Mouse (Mus musculus) thymus, adult 2 months (tissue): Measurements from ENCODE around the gene Mzt1.

Experiments
- CTCF ChIP-seq: fragments of 200-500 bp; IDR thresholded peaks from 2 replicates; pipeline ENCODE4 v1.5.1; 2012; ENCODE audit warnings: mild to moderate bottlenecking, control low read depth, low read length, moderate library complexity, borderline replicate concordance; ENCODE audit not compliant: control insufficient read depth, poor library complexity, insufficient read depth; ENCODE audit errors: extremely low read depth
- POLR2A ChIP-seq: fragments of 200-500 bp; IDR thresholded peaks from 2 replicates; pipeline ENCODE4 v1.6.1; 2012; ENCODE audit warnings: mild to moderate bottlenecking, low read length, control low read depth, moderate library complexity; ENCODE audit not compliant: control insufficient read depth, poor library complexity, insufficient read depth; ENCODE audit errors: extremely low read depth

DNA sequence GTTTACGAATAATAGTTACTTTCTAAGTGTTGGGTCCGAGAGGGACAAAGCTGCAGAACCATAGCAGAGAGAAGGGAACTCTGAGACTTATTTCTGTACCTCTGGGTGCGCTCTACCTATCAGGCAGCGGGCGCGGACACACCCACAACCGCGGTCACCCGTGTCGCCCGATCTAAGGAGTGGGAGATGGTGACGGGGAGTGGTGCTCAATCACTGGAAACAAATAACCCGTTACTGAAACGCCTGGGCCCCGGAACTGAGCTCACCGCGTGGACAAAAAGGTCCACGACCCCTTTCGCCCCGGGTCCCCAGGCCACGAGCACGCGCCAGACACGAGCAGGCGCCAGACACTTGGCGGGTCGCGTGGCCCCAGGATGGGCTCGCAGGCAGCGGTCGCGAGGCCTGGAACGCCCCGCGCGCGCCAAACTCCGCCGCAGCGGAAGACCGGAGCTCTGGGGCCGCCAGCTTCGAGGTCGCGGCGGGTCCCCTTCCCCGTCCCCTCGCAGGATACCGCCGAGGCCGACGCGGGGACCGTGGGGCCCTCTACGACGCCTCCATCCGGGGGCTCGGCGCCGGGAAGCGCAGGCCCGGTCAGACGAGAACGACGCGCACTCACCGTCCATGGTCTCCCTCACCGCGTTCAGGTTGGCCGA, 430 bp downstream of the Mzt1 start:
- TF ChIP-seq CTCF = no peak
- TF ChIP-seq POLR2A = no peak
